46 mouse cellular contexts compared by ENCODE assay signal in genomic region chr9:38792689-38793088, GRCm38 (mm10). TPM values are rescaled to one million over a fixed set of nuclear protein-coding genes. Genes with fewer than 3 reads are reported as not detected.
"Had no signal": no experiment of that assay in that cellular context is flagged by ENCODE, and none has a peak within 500 bp of the region (broad histone marks: within the 10 kb centered on the region; RNA-seq: fewer than 3 reads in every experiment).

No protein-coding gene starts in this region.

- DNase-seq: left cerebral cortex, postnatal 4 days; liver; liver, embryonic 13.5 days; liver, postnatal 0 days; lung, adult 18-20 months; lung, adult 2 months; lung, embryonic 14.5 days; lung, postnatal 10 days; lung, postnatal 14 days; lung, postnatal 36 days; lung, postnatal 4 days; midbrain, embryonic 14.5 days had no signal

- ATAC-seq: liver, embryonic 12.5 days; liver, postnatal 0 days; lung, postnatal 0 days; midbrain, embryonic 13.5 days; midbrain, embryonic 15.5 days; midbrain, embryonic 16.5 days had no signal

- H3K4me3 ChIP-seq: limb, embryonic 10.5 days; limb, embryonic 12.5 days; limb, embryonic 13.5 days; limb, embryonic 15.5 days; liver, embryonic 12.5 days; liver, embryonic 13.5 days; liver, embryonic 15.5 days; lung, embryonic 15.5 days; megakaryocyte, embryonic 14.5 days; midbrain, embryonic 10.5 days; midbrain, embryonic 12.5 days; midbrain, embryonic 13.5 days; midbrain, embryonic 15.5 days; myocyte had no signal

- H3K4me1 ChIP-seq: limb, embryonic 10.5 days; limb, embryonic 12.5 days; limb, embryonic 13.5 days; limb, embryonic 15.5 days; liver, embryonic 12.5 days; liver, embryonic 13.5 days; liver, embryonic 15.5 days; lung, embryonic 15.5 days; megakaryocyte, embryonic 14.5 days; midbrain, embryonic 10.5 days; midbrain, embryonic 12.5 days; midbrain, embryonic 13.5 days; midbrain, embryonic 15.5 days had no signal

- H3K27ac ChIP-seq: limb, embryonic 10.5 days; limb, embryonic 12.5 days; limb, embryonic 13.5 days; limb, embryonic 15.5 days; liver, embryonic 12.5 days; liver, embryonic 13.5 days; liver, embryonic 14.5 days; liver, embryonic 15.5 days; lung, embryonic 15.5 days; macrophage; midbrain, embryonic 10.5 days; midbrain, embryonic 12.5 days; midbrain, embryonic 13.5 days; midbrain, embryonic 15.5 days had no signal

RNA-seq across cellular contexts. Expression of gene Olfr921, which starts 19.8 kb away (rescaled TPM):
- total RNA-seq: left cerebral cortex, postnatal 10 days; left cerebral cortex, postnatal 14 days; left cerebral cortex, postnatal 25 days; left cerebral cortex, postnatal 36 days; left cerebral cortex, postnatal 4 days; liver, adult 2 months; megakaryocyte progenitor cell, adult 5-6 weeks; megakaryocyte-erythroid progenitor cell, adult 5-6 weeks; midbrain, postnatal 0 days; monocyte, adult 5-6 weeks had no signal
- polyA plus RNA-seq: limb, embryonic 10.5 days; limb, embryonic 11.5 days; limb, embryonic 12.5 days; limb, embryonic 13.5 days; limb, embryonic 14.5 days; limb, embryonic 15.5 days; liver, adult 2 months; liver, embryonic 11.5 days; liver, embryonic 12.5 days; liver, embryonic 13.5 days; liver, embryonic 14.5 days; liver, embryonic 15.5 days; liver, embryonic 16.5 days; liver, postnatal 0 days; lung, embryonic 14.5 days; lung, embryonic 15.5 days; lung, embryonic 16.5 days; lung, postnatal 0 days; macrophage; midbrain, embryonic 10.5 days; midbrain, embryonic 11.5 days; midbrain, embryonic 12.5 days; midbrain, embryonic 13.5 days; midbrain, embryonic 14.5 days; midbrain, embryonic 15.5 days; midbrain, embryonic 16.5 days; midbrain, postnatal 0 days; myocyte; neural tube, embryonic 11.5 days had no signal

RNA-seq across cellular contexts. Expression of gene Olfr922, which starts 21.7 kb away (rescaled TPM):
- total RNA-seq: left cerebral cortex, postnatal 10 days; left cerebral cortex, postnatal 14 days; left cerebral cortex, postnatal 25 days; left cerebral cortex, postnatal 36 days; left cerebral cortex, postnatal 4 days; liver, adult 2 months; megakaryocyte progenitor cell, adult 5-6 weeks; megakaryocyte, adult 5-6 weeks; megakaryocyte-erythroid progenitor cell, adult 5-6 weeks; midbrain, postnatal 0 days; monocyte, adult 5-6 weeks had no signal
- polyA plus RNA-seq: limb, embryonic 10.5 days; limb, embryonic 11.5 days; limb, embryonic 12.5 days; limb, embryonic 13.5 days; limb, embryonic 14.5 days; limb, embryonic 15.5 days; liver, adult 2 months; liver, embryonic 11.5 days; liver, embryonic 12.5 days; liver, embryonic 13.5 days; liver, embryonic 14.5 days; liver, embryonic 15.5 days; liver, embryonic 16.5 days; liver, postnatal 0 days; lung, adult 2 months; lung, embryonic 14.5 days; lung, embryonic 15.5 days; lung, embryonic 16.5 days; lung, postnatal 0 days; macrophage; midbrain, embryonic 10.5 days; midbrain, embryonic 11.5 days; midbrain, embryonic 12.5 days; midbrain, embryonic 13.5 days; midbrain, embryonic 14.5 days; midbrain, embryonic 15.5 days; midbrain, embryonic 16.5 days; midbrain, postnatal 0 days; myocyte; neural tube, embryonic 11.5 days had no signal

RNA-seq across cellular contexts. Expression of gene Olfr923, which starts 33.7 kb away (rescaled TPM):
- total RNA-seq: left cerebral cortex, postnatal 10 days; left cerebral cortex, postnatal 14 days; left cerebral cortex, postnatal 25 days; left cerebral cortex, postnatal 36 days; left cerebral cortex, postnatal 4 days; liver, adult 2 months; megakaryocyte progenitor cell, adult 5-6 weeks; megakaryocyte, adult 5-6 weeks; megakaryocyte-erythroid progenitor cell, adult 5-6 weeks; midbrain, postnatal 0 days; monocyte, adult 5-6 weeks had no signal
- polyA plus RNA-seq: limb, embryonic 10.5 days; limb, embryonic 11.5 days; limb, embryonic 12.5 days; limb, embryonic 13.5 days; limb, embryonic 14.5 days; limb, embryonic 15.5 days; liver, adult 2 months; liver, embryonic 11.5 days; liver, embryonic 12.5 days; liver, embryonic 13.5 days; liver, embryonic 14.5 days; liver, embryonic 16.5 days; liver, postnatal 0 days; lung, adult 2 months; lung, embryonic 14.5 days; lung, embryonic 15.5 days; lung, embryonic 16.5 days; lung, postnatal 0 days; macrophage; midbrain, embryonic 10.5 days; midbrain, embryonic 11.5 days; midbrain, embryonic 12.5 days; midbrain, embryonic 13.5 days; midbrain, embryonic 14.5 days; midbrain, embryonic 15.5 days; midbrain, embryonic 16.5 days; midbrain, postnatal 0 days; myocyte; neural tube, embryonic 11.5 days had no signal

RNA-seq across cellular contexts. Expression of gene Olfr920, which starts 40.6 kb away (rescaled TPM):
- total RNA-seq: left cerebral cortex, postnatal 10 days; left cerebral cortex, postnatal 25 days had no signal
- polyA plus RNA-seq: limb, embryonic 10.5 days; limb, embryonic 11.5 days; limb, embryonic 12.5 days; liver, embryonic 11.5 days; liver, embryonic 12.5 days; liver, embryonic 15.5 days; liver, embryonic 16.5 days; lung, embryonic 14.5 days; lung, embryonic 16.5 days; midbrain, embryonic 10.5 days; midbrain, embryonic 11.5 days; midbrain, embryonic 12.5 days; midbrain, embryonic 13.5 days; midbrain, embryonic 14.5 days; midbrain, embryonic 15.5 days; midbrain, embryonic 16.5 days; myocyte; neural tube, embryonic 11.5 days had no signal

RNA-seq across cellular contexts. Expression of gene Olfr924, which starts 51.6 kb away (rescaled TPM):
- total RNA-seq: left cerebral cortex, postnatal 10 days; left cerebral cortex, postnatal 14 days; left cerebral cortex, postnatal 25 days; left cerebral cortex, postnatal 36 days; left cerebral cortex, postnatal 4 days; liver, adult 2 months; megakaryocyte progenitor cell, adult 5-6 weeks; megakaryocyte, adult 5-6 weeks; megakaryocyte-erythroid progenitor cell, adult 5-6 weeks; midbrain, postnatal 0 days; monocyte, adult 5-6 weeks had no signal
- polyA plus RNA-seq: limb, embryonic 10.5 days; limb, embryonic 11.5 days; limb, embryonic 12.5 days; limb, embryonic 13.5 days; limb, embryonic 14.5 days; limb, embryonic 15.5 days; liver, adult 2 months; liver, embryonic 11.5 days; liver, embryonic 12.5 days; liver, embryonic 13.5 days; liver, embryonic 14.5 days; liver, embryonic 15.5 days; liver, embryonic 16.5 days; liver, postnatal 0 days; lung, adult 2 months; lung, embryonic 14.5 days; lung, embryonic 15.5 days; lung, embryonic 16.5 days; lung, postnatal 0 days; macrophage; midbrain, embryonic 10.5 days; midbrain, embryonic 11.5 days; midbrain, embryonic 12.5 days; midbrain, embryonic 13.5 days; midbrain, embryonic 14.5 days; midbrain, embryonic 15.5 days; midbrain, embryonic 16.5 days; midbrain, postnatal 0 days; myocyte; neural tube, embryonic 11.5 days had no signal
